Mouse (Mus musculus) gastrocnemius, postnatal 36 days (tissue): ENCODE results near the gene Trmt10c. TPM values are rescaled to one million over a fixed set of nuclear protein-coding genes. Genes with fewer than 3 reads are reported as not detected.
A peak's percentile ranks its signal among the peaks of the same experiment; 100 is the strongest.
"Not testable (repeated sequence)": the region's sequence is repeated elsewhere in the genome, so short reads cannot be mapped to it uniquely, and the experiment has no call there.

Experiments used
- DNase-seq, 2 experiments: peaks; one replicate each; pipeline ENCODE4 v3.0.0; 2022
- intact Hi-C: fragments of 180-260 bp; cut with DNase I; formaldehyde crosslinking; loops from one replicate; pipeline ENCODE4 v1.15.1; 2025
- long read RNA-seq, 2 experiments: library from polyadenylated mRNA; stranded (forward); transcript quantifications; one replicate each; pipeline ENCODE4 v2.0.0; 2021
- total RNA-seq, 2 experiments: library from RNA; stranded (reverse); gene quantifications; 2 replicates each; pipeline ENCODE4 v1.2.3; 2021

The Trmt10c gene
- 1 to 10 TPM; 7.3 to 9.9 TPM for total RNA-seq
- long read RNA-seq, experiment 1, transcript Trmt10c-201 (2 exons, 3,002 nt): major isoform, 15 of 15 reads
- long read RNA-seq, experiment 1, partial matches to known transcripts: 0 of 15 reads
- long read RNA-seq, experiment 1, other reads (novel, unspliced or antisense): 0 of 15 reads
- long read RNA-seq, experiment 2, transcript Trmt10c-201 (2 exons, 3,002 nt): major isoform, 25 of 27 reads
- long read RNA-seq, experiment 2, partial matches to known transcripts: 0 of 27 reads
- long read RNA-seq, experiment 2, other reads (novel, unspliced or antisense): 2 of 27 reads

- peak; percentile 88 to 91 for DNase-seq
- intact Hi-C loops: no loop called here
These were observed at the start of gene Trmt10c for GRCm38 (mm10) chr16:56037138-56038010. Gene Trmt10c, minus strand, starts transcription at chr16:56037819.

GRCm38 (mm10) chr16:56086336-56086735, 48.7 kb upstream of the Trmt10c start:
- no peak for DNase-seq
- intact Hi-C loops: no loop called here

- DNase-seq: no peak
- intact Hi-C loops: no loop called here
These were observed 44.1 kb upstream of the Trmt10c start for GRCm38 (mm10) chr16:56081691-56082090.

- no peak for DNase-seq
- intact Hi-C loops: no loop called here
These were observed 41.8 kb upstream of the Trmt10c start for GRCm38 (mm10) chr16:56079419-56079818.

- DNase-seq: no peak
- intact Hi-C loops: no loop called here
These were observed 38.7 kb upstream of the Trmt10c start for GRCm38 (mm10) chr16:56076121-56076869.

GRCm38 (mm10) chr16:56075222-56076111, 37.8 kb upstream of the Trmt10c start:
- intact Hi-C loops: loop anchor here (2.0 kb wide), 1 partner anchor 109 kb away; the partner anchor contains the start of gene Rpl24
- DNase-seq: peak; percentile 81 to 82

GRCm38 (mm10) chr16:56074565-56074964, 36.9 kb upstream of the Trmt10c start:
- no peak for DNase-seq
- intact Hi-C loops: loop anchor here (2.0 kb wide), 1 partner anchor 108 kb away; the partner anchor contains the start of gene Rpl24

GRCm38 (mm10) chr16:56074122-56074521, 36.5 kb upstream of the Trmt10c start:
- DNase-seq: no peak
- intact Hi-C loops: loop anchor here (2.0 kb wide), 1 partner anchor 107 kb away; the partner anchor contains the start of gene Rpl24

GRCm38 (mm10) chr16:56073150-56073549, 35.5 kb upstream of the Trmt10c start:
- intact Hi-C loops, DNase-seq: not testable (repeated sequence)

GRCm38 (mm10) chr16:56072533-56072932, 34.9 kb upstream of the Trmt10c start:
- intact Hi-C loops: no loop called here
- DNase-seq: no peak

GRCm38 (mm10) chr16:56071317-56072232, 34.0 kb upstream of the Trmt10c start:
- intact Hi-C loops: no loop called here

GRCm38 (mm10) chr16:56068523-56069070, 31.0 kb upstream of the Trmt10c start:
- no peak for DNase-seq
- intact Hi-C loops: loop anchor here (5.0 kb wide), 1 partner anchor 116 kb away; no protein-coding TSS in a partner anchor

More at GRCm38 (mm10) chr16:56071317-56072232, 34.0 kb upstream of the Trmt10c start:
- DNase-seq: no peak

- no peak for DNase-seq
- intact Hi-C loops: loop anchor here (5.0 kb wide), 1 partner anchor 114 kb away; no protein-coding TSS in a partner anchor
These were observed 28.5 kb upstream of the Trmt10c start for GRCm38 (mm10) chr16:56066113-56066512.

- peak; percentile 26 to 35 for DNase-seq
- intact Hi-C loops: no loop called here
These were observed 26.8 kb upstream of the Trmt10c start for GRCm38 (mm10) chr16:56064334-56064990.

- DNase-seq: no peak
- intact Hi-C loops: loop anchor here (2.0 kb wide), 1 partner anchor 30 kb away; no protein-coding TSS in a partner anchor
These were observed 25.4 kb upstream of the Trmt10c start for GRCm38 (mm10) chr16:56062981-56063380.

GRCm38 (mm10) chr16:56061995-56062594, 24.5 kb upstream of the Trmt10c start:
- DNase-seq: no peak
- intact Hi-C loops: loop anchor here (2.0 kb wide), 1 partner anchor 29 kb away; no protein-coding TSS in a partner anchor

- intact Hi-C loops: no loop called here
- no peak for DNase-seq
These were observed 20.5 kb upstream of the Trmt10c start for GRCm38 (mm10) chr16:56058151-56058550.
